Mouse (Mus musculus) left cerebral cortex, adult 2 months (tissue): ENCODE data around the gene Gtf2i. TPM values are rescaled to one million over a fixed set of nuclear protein-coding genes. Genes with fewer than 3 reads are reported as not detected.

ENCODE experiments used
- DNase-seq, 2 experiments: peaks; one replicate each; pipeline ENCODE4 v3.0.0; 2021 to 2022; ENCODE audit warnings: low spot score in 2 of 2, mixed read lengths in 1 of 2; ENCODE audit errors: extremely low spot score in 1 of 2
- H3K27ac ChIP-seq: fragments of 200-600 bp; 2 replicates; pipeline ENCODE4 v1.8.1; 2022
- H3K4me3 ChIP-seq: fragments of 200-600 bp; 2 replicates; pipeline ENCODE4 v1.8.1; 2022
- CTCF ChIP-seq: fragments of 200-600 bp; IDR thresholded peaks from 2 replicates; pipeline ENCODE4 v1.8.1; 2022; ENCODE audit warnings: antibody characterized with exemption, mild to moderate bottlenecking, moderate library complexity
- intact Hi-C: fragments of 180-260 bp; cut with DNase I; formaldehyde crosslinking; loops from one replicate; pipeline ENCODE4 v1.15.1; 2025
- total RNA-seq, 2 experiments: library from RNA; stranded (reverse); gene quantifications; 2 replicates each; pipeline ENCODE4 v1.2.3; 2021

Gene Gtf2i
- total RNA-seq, 2 experiments from 2014 or later, result 219 to 221 TPM

DNA sequence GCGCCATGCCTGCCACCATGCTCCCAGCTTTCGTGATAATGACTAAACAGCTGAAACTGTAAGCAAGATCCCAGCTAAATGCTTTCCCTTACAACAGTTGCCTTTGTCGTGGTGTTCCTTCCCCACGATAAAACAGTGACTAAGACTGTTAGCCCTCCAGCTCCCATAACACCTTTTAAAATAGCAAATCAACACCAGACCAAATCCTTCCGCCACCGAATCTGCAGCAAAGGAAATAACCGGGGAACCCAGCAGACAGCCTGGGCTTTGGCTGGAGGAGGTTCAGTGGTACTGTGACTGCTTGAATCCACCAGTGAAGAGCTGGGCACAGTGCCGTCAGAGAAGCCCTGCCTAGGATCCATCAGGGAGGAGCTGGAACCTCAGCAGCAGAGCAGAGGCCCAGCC lies 65.3 kb downstream of the Gtf2i start:
- intact Hi-C loops, result loop anchor here (2.0 kb wide), 1 partner anchor 64 kb away; no protein-coding TSS in a partner anchor
- no peak for TF ChIP-seq CTCF
- peak; percentile 28 to 50 for DNase-seq
- H3K4me3 ChIP-seq, result no peak overlapping the region
- peak overlapping the region; percentile 28; the same call in 1 of the 2 replicates for H3K27ac ChIP-seq

DNA sequence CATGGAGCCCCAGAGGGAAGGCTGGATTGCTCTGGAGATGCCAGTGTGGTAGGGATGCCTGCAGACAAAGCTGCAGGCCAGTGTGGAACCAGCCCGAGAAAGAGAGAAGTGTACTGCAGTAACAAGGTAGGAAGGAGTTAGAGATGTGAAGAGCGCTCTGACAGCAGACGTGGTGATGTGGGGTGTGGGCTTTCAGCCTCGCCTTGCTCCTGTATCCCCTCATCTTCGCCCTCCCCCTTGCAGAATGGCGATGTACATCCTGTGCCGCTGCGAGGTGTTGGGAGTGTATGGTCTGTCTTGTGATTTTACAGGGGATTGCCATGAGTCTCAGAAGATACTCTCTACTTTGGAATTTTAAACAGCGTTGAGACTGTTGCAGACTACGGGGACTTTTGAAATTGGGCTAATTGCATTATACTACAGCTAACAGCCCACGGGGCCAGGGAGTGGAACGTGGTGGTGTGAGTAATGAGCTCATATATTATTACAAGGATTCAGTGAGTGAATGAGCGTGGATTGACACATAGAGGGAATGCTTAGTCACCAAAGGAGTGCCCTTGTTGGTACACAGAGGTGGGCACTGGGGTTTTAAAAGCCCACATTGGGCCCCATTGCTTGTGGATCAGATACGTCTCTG lies 65.8 kb downstream of the Gtf2i start:
- no peak for DNase-seq
- intact Hi-C loops, result loop anchor here (2.0 kb wide), 1 partner anchor 64 kb away; no protein-coding TSS in a partner anchor
- no peak overlapping the region for H3K27ac ChIP-seq
- H3K4me3 ChIP-seq, result no peak overlapping the region
- TF ChIP-seq CTCF, result no peak

DNA sequence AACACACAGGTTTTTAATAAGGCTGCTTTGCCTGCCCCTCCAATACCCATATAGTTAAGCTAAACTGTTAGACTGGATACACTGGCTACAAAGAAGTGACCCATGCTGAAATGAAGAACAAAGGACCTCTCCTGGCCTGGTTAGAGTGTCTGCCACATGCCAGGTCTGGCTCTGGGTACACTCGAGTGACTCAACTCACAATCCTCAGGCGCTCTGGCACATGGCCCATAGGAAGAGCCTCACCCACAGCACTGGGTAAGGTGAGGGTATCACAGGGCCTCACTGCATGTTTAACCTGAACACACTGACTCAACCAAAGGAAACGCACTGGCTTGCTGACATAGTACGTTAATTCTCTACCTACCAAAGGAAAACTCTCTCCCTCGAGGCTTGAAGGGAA lies 68.4 kb downstream of the Gtf2i start:
- no peak for TF ChIP-seq CTCF
- DNase-seq, result no peak
- no peak overlapping the region for H3K27ac ChIP-seq
- H3K4me3 ChIP-seq, result no peak overlapping the region
- intact Hi-C loops, result no loop called here

DNA sequence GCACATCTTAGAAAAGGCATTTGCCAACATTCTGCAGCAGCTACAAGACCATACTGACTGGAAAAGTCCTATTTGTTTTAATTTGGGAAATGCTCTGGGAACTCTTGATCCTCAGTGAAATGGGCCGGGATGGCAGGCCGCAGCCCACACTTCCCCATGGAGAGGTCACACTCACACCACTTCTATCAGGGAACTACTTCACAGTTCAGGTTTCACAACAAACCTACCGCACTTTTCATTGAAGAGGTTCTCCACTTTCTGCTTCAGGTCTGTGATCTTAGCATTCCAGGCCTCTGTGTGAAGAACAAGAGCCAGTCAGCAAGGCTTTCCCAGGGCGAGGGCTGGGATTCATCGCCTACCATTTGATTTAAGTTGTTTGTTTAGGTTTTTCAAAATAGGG lies 69.7 kb downstream of the Gtf2i start:
- no peak for TF ChIP-seq CTCF
- Histone ChIP-seq H3K4me3 (no peak overlapping the region), H3K27ac (no peak overlapping the region)
- intact Hi-C loops, result no loop called here
- no peak for DNase-seq

DNA sequence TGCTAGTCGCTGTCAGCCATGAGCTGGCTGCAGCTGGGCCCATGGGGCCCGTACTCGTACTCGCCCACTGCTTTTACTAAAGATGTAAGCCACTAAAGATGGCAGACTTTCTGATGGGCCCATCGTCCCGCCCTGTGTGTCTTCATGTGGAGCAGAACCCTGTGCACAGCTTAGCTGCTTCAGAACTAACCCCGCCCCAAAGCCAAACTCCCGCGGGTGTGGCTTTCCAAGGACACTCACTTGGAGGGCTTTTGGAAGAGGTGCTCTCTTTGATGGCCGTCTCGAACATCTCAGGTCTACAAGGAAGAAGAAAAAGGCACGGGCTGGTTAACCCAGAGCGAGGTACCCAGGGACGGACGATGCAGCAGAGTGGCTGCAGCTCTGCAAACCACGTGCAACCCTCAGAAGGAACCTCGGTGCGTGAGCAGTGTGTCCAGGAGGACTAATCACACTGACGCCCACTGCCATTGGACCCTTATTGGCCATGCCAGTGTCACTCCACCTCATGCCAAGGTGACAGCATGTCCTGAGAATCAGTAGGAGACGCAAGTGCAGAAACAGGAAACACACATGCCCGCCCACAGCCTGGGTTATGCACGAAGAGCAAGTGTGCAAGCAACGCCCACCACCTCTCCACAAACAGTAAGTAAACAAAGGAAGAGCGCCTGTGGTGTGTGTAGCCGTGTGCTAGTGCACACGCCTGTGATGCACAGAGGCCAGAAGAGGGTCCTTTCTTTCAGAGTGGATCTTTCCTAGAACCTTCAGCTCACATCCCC lies 70.7 kb downstream of the Gtf2i start:
- H3K27ac ChIP-seq, result no peak overlapping the region
- TF ChIP-seq CTCF, result no peak

DNA sequence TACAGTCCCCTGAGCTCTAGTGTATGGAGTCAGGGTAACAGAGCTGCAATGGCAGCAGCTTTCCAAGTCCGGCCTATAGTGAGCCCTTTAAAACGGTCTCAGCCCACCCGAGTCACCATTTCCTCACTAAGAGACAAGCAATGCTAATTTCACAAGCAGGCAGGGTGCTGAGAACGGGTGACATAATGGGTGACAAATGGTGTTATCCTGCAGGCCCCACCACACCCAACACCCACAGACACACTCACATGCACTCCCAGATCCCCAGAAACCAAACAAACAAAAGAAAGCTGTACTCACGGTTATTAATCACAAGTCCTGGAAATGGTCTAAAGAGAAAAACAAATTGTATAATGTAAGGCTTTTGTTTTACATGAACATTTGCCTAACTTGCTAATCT lies 72.7 kb downstream of the Gtf2i start:
- intact Hi-C loops, result no loop called here
- no peak for DNase-seq
- Histone ChIP-seq H3K4me3 (no peak overlapping the region), H3K27ac (no peak overlapping the region)
- no peak for TF ChIP-seq CTCF

More for the DNA sequence above, 70.7 kb downstream of the Gtf2i start:
- intact Hi-C loops, result no loop called here
- DNase-seq, result no peak
- H3K4me3 ChIP-seq, result no peak overlapping the region

DNA sequence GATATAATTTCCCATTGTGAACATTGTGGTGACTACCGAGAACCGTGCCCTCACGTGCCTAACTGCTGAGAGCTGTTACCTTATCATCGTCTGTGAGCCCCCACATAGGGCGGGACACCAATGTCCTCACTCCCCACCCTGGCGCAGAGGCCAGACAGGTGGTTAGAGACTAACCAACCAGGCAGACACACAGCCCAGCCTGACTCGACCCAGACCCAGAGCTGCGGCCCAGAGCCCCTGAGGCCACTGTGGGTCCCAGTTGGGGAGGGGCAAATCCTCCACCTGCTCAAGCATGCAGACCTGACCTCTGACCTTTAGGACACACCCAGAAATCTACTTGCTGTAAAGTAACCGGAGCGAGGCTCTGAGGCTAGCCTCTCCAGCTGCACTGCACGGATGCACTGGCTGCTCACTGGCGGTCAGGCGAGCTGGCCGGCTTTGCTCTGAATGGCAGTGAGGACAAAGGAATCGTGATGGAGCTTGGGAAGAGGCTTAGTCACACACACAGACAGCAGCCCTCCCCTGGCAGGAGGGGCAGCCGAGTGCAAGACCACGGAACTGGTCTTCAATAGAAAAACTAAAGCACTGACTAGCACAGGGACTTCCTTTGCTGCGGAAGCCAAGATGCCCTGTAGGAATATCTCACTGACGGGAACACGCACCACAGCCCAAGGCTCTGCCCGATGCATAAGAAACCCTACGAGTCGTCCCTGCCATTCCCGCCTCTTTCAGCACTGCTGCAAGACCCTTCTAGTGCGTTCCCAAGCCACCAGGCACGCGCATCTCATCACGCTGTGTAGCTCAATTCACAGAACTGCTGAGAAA lies 76.4 kb downstream of the Gtf2i start:
- DNase-seq, result peak in 1 of 2 experiments; percentile 41

DNA sequence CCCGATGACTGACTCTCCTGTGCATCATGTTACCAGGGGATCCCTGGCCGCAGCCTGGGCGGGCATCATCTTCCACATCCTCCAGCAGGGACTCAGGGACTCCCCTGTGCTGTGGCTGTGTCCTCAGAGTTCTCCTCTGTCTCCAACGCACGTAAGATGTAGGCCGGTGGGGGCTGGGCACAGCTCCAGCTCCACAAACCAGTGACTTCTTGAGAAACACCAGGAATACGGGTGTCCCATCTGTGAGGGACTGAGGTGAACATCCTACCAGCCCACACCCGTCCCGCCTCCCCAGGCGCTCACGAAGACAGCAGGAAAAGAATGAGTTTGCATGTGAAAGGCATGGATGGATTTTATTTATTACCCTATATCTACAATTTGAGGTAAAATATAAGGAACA lies 77.1 kb downstream of the Gtf2i start:
- no peak for TF ChIP-seq CTCF
- Histone ChIP-seq H3K4me3 (no peak overlapping the region), H3K27ac (no peak overlapping the region)
- intact Hi-C loops, result no loop called here
- DNase-seq, result no peak

More for the DNA sequence above, 76.4 kb downstream of the Gtf2i start:
- H3K27ac ChIP-seq, result no peak overlapping the region; the same call in 1 of the 2 replicates
- TF ChIP-seq CTCF, result no peak
- intact Hi-C loops, result no loop called here
- H3K4me3 ChIP-seq, result no peak overlapping the region

DNA sequence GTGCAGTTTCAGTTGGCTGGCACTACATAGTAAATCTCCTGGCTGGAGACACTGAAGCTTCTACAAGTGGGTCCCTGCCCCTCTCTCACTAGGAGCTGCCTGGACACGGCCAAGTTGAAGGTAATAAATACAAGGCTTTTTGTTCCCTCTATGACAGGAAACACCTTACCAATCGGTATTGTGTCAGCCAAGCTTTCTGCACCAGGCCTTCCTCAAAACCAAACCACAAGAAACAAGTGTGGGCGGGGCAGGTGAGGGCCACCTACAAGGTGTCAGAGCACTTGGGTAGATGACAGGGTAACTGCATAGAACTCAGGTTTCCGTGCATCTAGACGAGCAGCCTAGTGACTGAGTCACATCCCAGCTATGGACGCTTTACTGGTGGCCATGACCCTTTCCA lies 77.8 kb downstream of the Gtf2i start:
- H3K4me3 ChIP-seq, result no peak overlapping the region
- intact Hi-C loops, result no loop called here
- no peak overlapping the region for H3K27ac ChIP-seq
- DNase-seq, result no peak
- no peak for TF ChIP-seq CTCF

DNA sequence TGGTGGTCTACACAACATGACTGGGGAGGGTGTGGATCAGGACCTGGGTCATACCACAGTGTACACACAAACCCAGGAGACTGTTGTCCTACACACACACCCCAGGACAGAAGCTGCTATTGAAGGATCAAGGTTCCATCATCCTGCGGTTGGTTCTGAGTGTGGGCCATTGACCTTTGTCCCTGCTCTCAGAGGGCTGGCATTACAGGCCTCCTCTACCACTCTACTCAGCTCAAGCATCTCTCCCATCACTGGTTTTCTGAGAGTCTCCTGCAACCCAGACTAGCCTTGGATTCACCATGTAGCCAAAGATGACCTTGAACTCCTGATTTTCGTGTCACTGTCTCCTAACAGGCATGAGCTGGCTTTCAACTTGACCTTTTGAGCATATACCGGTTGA lies 78.3 kb downstream of the Gtf2i start:
- no peak overlapping the region for H3K4me3 ChIP-seq
- H3K27ac ChIP-seq, result no peak overlapping the region
- TF ChIP-seq CTCF, result no peak
- intact Hi-C loops, result no loop called here
- DNase-seq, result no peak

DNA sequence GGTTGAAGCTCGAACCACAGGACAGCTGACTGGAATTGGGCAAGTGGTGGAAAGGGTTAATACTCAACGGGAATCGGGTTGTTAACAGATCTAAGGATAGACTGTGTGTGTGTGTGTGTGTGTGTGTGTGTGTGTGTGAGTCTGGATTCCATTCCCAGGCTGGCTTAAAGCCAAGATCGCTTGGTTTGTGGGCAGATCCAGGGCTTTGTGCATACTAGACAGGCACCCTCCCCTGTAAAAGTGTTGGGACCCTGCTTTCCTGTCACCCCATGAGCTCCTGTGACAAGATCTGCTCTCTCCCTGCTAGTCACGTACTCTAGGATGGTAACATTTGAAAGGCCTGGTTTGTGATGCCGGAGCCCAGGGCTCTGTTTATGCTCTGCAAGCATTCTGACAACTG lies 79.4 kb downstream of the Gtf2i start:
- TF ChIP-seq CTCF, result no peak
- H3K4me3 ChIP-seq, result no peak overlapping the region
- no peak overlapping the region for H3K27ac ChIP-seq
- intact Hi-C loops, result no loop called here
- DNase-seq, result peak in 1 of 2 experiments; percentile 35

DNA sequence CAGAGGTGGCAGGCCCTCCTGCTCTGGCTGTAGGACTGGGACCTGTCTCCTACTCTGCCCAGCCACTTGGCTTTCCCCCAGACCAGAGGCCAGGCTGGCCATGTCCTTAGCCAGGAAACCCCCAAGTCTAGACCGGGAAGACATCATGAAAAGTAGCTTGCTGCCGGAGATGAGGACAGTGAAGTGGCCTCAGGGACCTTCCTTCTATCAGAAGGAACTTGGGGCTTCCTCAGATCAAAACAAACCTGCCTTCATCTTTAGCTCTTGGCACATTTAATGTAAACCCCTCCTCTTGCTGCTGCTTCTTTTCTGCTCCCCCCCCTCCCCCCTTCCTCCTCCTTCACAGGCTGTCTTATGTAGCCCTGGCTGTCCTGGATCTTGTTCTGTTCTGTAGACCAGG lies 80.4 kb downstream of the Gtf2i start:
- TF ChIP-seq CTCF, result no peak
- intact Hi-C loops, result no loop called here
- no peak for DNase-seq
- Histone ChIP-seq H3K27ac (no peak overlapping the region), H3K4me3 (no peak overlapping the region)
